Mouse (Mus musculus) adrenal gland, postnatal 25 days (tissue): ENCODE data around the gene Rimkla. TPM values are rescaled to one million over a fixed set of nuclear protein-coding genes. Genes with fewer than 3 reads are reported as not detected.

Source experiments
- DNase-seq: peaks from one replicate; pipeline ENCODE4 v3.0.0; 2021; ENCODE audit warnings: mixed read lengths
- total RNA-seq: library from RNA; stranded (reverse); gene quantifications from 2 replicates; pipeline ENCODE4 v1.2.3, GENCODE M21; 2021

The Rimkla gene
- total RNA-seq, 1 experiment from 2014 or later: 0.21 TPM

GRCm38 (mm10) chr4:119467720-119468380, 24.6 kb downstream of the Rimkla start:
- no peak for DNase-seq

- no peak for DNase-seq
Observed at GRCm38 (mm10) chr4:119465841-119466240, 26.6 kb downstream of the Rimkla start.

GRCm38 (mm10) chr4:119463756-119464419, 28.5 kb downstream of the Rimkla start:
- no peak for DNase-seq

- peak; percentile 45 for DNase-seq
Observed at GRCm38 (mm10) chr4:119462858-119463755, 29.3 kb downstream of the Rimkla start.

- DNase-seq: no peak
Observed at GRCm38 (mm10) chr4:119462457-119462856, 30.0 kb downstream of the Rimkla start.

- no peak for DNase-seq
Observed at GRCm38 (mm10) chr4:119460728-119461141, 31.7 kb downstream of the Rimkla start.

- no peak for DNase-seq
Observed at GRCm38 (mm10) chr4:119460296-119460695, 32.1 kb downstream of the Rimkla start.

GRCm38 (mm10) chr4:119453533-119453932, 38.9 kb downstream of the Rimkla start:
- DNase-seq: no peak

GRCm38 (mm10) chr4:119453128-119453527, 39.3 kb downstream of the Rimkla start:
- no peak for DNase-seq

- no peak for DNase-seq
Observed at GRCm38 (mm10) chr4:119450436-119450835, 42.0 kb downstream of the Rimkla start.

GRCm38 (mm10) chr4:119447786-119448185, 44.6 kb downstream of the Rimkla start:
- no peak for DNase-seq

- no peak for DNase-seq
Observed at GRCm38 (mm10) chr4:119447261-119447660, 45.2 kb downstream of the Rimkla start.

GRCm38 (mm10) chr4:119442539-119442938, 49.9 kb downstream of the Rimkla start:
- DNase-seq: peak; percentile 37

- DNase-seq: no peak
Observed at GRCm38 (mm10) chr4:119441836-119442235, 50.6 kb downstream of the Rimkla start.

GRCm38 (mm10) chr4:119437936-119438335, 54.5 kb downstream of the Rimkla start:
- DNase-seq: no peak

- DNase-seq: peak; percentile 62
Observed at GRCm38 (mm10) chr4:119430678-119431077, 61.8 kb downstream of the Rimkla start.

GRCm38 (mm10) chr4:119427680-119428079, 64.7 kb downstream of the Rimkla start:
- DNase-seq: peak; percentile 51

GRCm38 (mm10) chr4:119425601-119426000, 66.8 kb downstream of the Rimkla start:
- DNase-seq: no peak

GRCm38 (mm10) chr4:119425077-119425476, 67.4 kb downstream of the Rimkla start:
- DNase-seq: no peak

GRCm38 (mm10) chr4:119422294-119422964, 70.0 kb downstream of the Rimkla start, which contains the start of the genes Ppcs and Zmynd12:
TSS of gene Ppcs (minus strand) at chr4:119422420.
TSS of gene Zmynd12 (plus strand) at chr4:119422814.
- peak; percentile 94 for DNase-seq

- DNase-seq: peak; percentile 39
Observed at GRCm38 (mm10) chr4:119421921-119422293, 70.5 kb downstream of the Rimkla start.

- no peak for DNase-seq
Observed at GRCm38 (mm10) chr4:119421191-119421590, 71.2 kb downstream of the Rimkla start.
